Mouse (Mus musculus) midbrain, embryonic 15.5 days (tissue): ENCODE results near the gene Mdk. TPM values are rescaled to one million over a fixed set of nuclear protein-coding genes. Genes with fewer than 3 reads are reported as not detected.

Experiments
- ATAC-seq: fragments of 200-750 bp; cut with Nextera tagmentation; replicated peaks from 2 replicates; pipeline ENCODE4 v1.8.0; 2017; ENCODE audit warnings: moderate TSS enrichment
- H3K27ac ChIP-seq: fragments of 300-500 bp; sonication (generic); 2 replicates; pipeline ENCODE4 v1.5.1; 2015; ENCODE audit warnings: mild to moderate bottlenecking, inconsistent platforms
- H3K27me3 ChIP-seq: fragments of 300-500 bp; sonication (generic); replicated peaks from 2 replicates; pipeline ENCODE4 v1.6.1; 2015; ENCODE audit warnings: inconsistent platforms
- H3K36me3 ChIP-seq: fragments of 300-500 bp; sonication (generic); replicated peaks from 2 replicates; pipeline ENCODE4 v1.6.1; 2015; ENCODE audit warnings: inconsistent platforms
- H3K4me1 ChIP-seq: fragments of 300-500 bp; sonication (generic); 2 replicates; pipeline ENCODE4 v1.6.1; 2015; ENCODE audit warnings: inconsistent platforms
- H3K4me2 ChIP-seq: fragments of 300-500 bp; sonication (generic); 2 replicates; pipeline ENCODE4 v1.6.1; 2015; ENCODE audit warnings: inconsistent platforms, mild to moderate bottlenecking, moderate library complexity
- H3K4me3 ChIP-seq: fragments of 300-500 bp; sonication (generic); 2 replicates; pipeline ENCODE4 v1.5.1; 2015; ENCODE audit warnings: mild to moderate bottlenecking, inconsistent platforms
- H3K9ac ChIP-seq: fragments of 300-500 bp; sonication (generic); 2 replicates; pipeline ENCODE4 v1.6.1; 2015; ENCODE audit warnings: mild to moderate bottlenecking, inconsistent platforms
- H3K9me3 ChIP-seq: fragments of 300-500 bp; sonication (generic); 2 replicates; pipeline ENCODE4 v1.6.1; 2016; ENCODE audit warnings: inconsistent platforms
- WGBS: fragments of 180-500 bp; shearing (Covaris S2); methylation state at CpG from one replicate; pipeline ENCODE4 v1.1.7; 2015; ENCODE audit warnings: mixed read lengths; 5-methylcytosine and 5-hydroxymethylcytosine counted together
- polyA plus RNA-seq: library from polyadenylated mRNA; unstranded; fragments of >200 nt; fragmentation: Nextera tagmentation; extraction: Ambion mirVana; gene quantifications from 2 replicates; pipeline ENCODE4 v1.2.1, GENCODE M21; 2015

The Mdk gene
- polyA plus RNA-seq, 1 experiment from 2014 or later, result 132 TPM

DNA sequence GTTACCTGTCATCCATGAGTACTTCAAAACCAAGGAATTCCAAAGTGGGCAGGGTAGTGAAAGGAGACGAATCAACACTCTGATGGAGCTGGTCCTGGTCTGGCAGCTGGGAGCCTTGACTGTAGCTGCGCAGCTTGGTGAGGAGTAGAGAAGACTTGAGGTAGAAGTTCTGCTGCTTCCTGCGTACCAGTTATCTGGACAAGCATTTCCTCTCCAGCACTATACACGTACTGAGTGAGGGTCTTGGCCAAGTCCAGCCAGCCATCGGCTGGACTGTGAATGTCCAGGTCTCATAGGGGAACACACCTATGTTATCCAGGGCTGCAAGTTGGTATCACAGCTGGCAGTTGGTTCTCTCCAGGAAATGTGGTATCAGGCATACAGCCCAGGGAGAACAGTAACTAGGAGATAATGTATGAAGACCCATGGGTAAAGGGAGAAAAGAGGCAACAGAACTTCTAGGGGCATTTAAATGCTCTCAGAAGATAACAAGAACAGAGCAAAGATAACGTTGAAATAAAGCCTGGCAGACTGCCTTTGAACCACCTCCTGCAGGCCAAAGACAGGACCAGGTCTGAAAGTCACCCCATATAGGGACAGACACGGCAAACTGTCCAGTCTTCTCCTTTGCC lies 15.6 kb downstream of the Mdk start:
- WGBS, result 91% methylated on average over 7 of the region's 7 CpGs
- no peak for ATAC-seq
- H3K4me2 ChIP-seq, result no peak overlapping the region
- H3K27me3 ChIP-seq, result peaks cover 14% of the 10 kb centered on the region
- peaks cover 47% of the 10 kb centered on the region for H3K36me3 ChIP-seq
- peaks cover 6% of the 10 kb centered on the region for H3K4me1 ChIP-seq
- H3K9me3 ChIP-seq, result no peaks in the 10 kb centered on the region
- no peak overlapping the region for H3K27ac ChIP-seq
- H3K9ac ChIP-seq, result no peak overlapping the region
- H3K4me3 ChIP-seq, result no peak overlapping the region

DNA sequence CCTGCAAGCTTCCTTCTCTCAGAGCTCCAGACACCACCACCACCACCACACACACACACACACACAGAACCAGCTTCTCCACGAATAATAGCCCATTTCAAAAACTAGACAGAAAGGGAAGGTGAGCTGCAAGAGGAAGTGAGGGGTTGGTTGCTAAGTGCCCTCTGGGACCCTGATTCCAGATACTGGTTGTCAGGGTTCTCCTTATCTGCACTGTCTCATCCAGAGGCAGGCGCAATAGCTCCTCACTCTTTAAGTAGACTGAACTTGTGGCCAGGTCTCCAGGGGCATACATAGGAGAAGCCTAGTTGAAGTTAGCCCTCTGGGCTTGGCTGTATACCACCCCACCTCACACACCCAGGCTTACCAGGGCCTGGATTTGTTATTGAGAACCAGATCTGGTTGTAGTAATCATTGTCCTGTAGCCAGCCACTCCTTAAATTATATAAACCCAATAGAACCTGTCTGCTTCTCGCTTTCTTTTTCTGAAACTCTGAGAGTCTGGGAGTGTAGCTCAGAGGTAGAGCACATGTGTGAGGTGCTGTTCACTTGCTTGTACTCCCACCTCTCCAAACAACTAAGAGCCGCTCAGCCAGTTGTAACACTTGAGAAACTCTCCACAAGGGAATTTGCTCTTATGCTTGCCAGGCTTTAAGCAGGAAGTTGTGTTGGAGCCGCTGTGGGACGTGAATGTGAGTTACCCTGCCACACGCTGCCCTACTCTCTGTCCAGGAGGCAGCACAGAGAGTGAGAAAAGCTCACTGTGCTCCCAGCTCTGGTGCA lies 18.6 kb downstream of the Mdk start:
- Histone ChIP-seq H3K4me2 (no peak overlapping the region), H3K27ac (no peak overlapping the region), H3K9ac (no peak overlapping the region), H3K36me3 (peaks cover 45% of the 10 kb centered on the region), H3K27me3 (no peaks in the 10 kb centered on the region), H3K9me3 (no peaks in the 10 kb centered on the region), H3K4me3 (no peak overlapping the region), H3K4me1 (no peaks in the 10 kb centered on the region)
- ATAC-seq, result no peak
- WGBS, result 91% methylated on average over 7 of the region's 7 CpGs

DNA sequence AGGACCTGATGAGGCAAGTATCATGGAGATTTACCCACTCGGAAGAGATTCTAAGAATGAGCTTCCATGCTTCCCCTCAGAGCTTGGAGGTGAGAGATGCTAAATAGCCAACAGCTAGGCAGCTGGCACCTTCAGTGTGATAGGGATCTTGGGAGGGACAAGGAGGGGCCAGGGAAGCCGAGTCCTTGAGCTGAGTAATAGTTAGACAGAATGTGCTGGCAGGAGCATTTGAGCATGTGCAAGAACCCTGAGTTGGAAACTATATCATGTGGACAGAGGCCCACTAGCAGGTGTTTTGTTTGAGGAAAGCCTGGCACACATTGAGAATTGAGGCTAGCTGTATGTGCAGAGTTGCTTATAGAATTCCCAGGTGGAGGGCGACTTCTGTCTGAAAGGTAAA lies 19.5 kb downstream of the Mdk start:
- Histone ChIP-seq H3K4me3 (no peak overlapping the region), H3K27ac (no peak overlapping the region), H3K27me3 (no peaks in the 10 kb centered on the region), H3K4me1 (no peaks in the 10 kb centered on the region), H3K9me3 (no peaks in the 10 kb centered on the region), H3K4me2 (no peak overlapping the region), H3K9ac (no peak overlapping the region), H3K36me3 (peaks cover 38% of the 10 kb centered on the region)
- ATAC-seq, result no peak
- 82% methylated on average over 3 of the region's 3 CpGs for WGBS

DNA sequence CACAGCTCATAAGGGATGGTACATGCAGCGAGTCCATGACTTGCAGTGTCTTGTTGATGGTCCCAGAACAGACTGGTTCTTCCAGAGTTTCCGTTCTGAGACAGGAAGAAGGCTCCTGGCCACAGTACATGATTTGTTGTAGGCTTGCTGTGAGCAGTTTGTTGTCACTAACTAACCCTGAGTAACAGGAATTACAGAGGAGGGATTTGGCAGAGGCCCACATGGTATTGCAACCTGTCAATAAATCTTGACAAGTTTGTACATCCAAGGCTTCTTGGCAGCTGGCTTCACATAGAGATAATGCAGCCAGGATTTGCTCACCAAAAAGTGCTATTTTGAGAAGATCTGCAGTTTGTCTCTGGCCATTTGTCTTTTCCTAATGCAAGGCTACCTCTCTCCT lies 26.0 kb downstream of the Mdk start:
- Histone ChIP-seq H3K4me1 (peaks cover 5% of the 10 kb centered on the region; the same call in 1 of the 2 replicates), H3K27ac (no peak overlapping the region), H3K9ac (no peak overlapping the region), H3K9me3 (no peaks in the 10 kb centered on the region), H3K4me2 (no peak overlapping the region), H3K4me3 (no peak overlapping the region), H3K36me3 (peaks cover 5% of the 10 kb centered on the region; the same call in 1 of the 2 replicates), H3K27me3 (no peaks in the 10 kb centered on the region)
- WGBS, result 98% methylated on average over 2 of the region's 2 CpGs
- ATAC-seq, result no peak

DNA sequence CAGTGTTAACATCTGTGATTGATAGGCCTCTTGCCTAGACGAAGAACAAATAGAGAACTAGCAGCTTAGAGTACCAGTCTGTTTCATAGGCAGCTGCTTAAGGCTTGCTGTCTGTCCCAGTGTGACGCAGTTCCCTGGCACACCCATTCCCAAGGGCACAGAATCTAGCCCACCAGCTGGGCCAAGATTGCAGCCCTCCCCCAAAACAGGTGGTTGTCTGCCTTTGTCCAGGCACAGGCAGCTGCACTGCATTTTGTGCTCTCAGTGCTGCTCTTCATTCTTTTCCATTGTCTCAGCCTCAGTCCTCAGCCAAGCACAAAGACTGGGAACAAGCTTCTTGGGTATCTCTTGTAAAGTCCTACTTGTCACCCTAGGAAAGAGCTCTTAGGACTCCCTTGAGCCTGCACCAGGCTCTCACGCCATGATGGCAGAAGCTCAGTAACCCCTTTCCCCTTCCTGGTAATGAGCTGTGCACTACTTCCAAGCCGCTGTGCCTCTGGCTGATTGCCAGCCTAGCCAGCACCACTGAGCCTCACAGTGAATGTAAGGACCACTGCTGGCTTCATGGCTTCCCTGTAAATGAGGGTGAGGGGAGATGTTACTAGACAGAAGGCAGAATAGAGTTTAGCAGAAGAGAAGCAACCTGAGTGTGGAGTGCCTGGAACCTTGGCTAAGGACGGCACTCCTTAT lies 27.3 kb downstream of the Mdk start:
- peak overlapping the region; percentile 43 for H3K27ac ChIP-seq
- H3K4me2 ChIP-seq, result no peak overlapping the region
- H3K27me3 ChIP-seq, result no peaks in the 10 kb centered on the region
- H3K9me3 ChIP-seq, result no peaks in the 10 kb centered on the region
- 0 out of 2 replicates have a peak, but pooled peaks cover 8% of the 10 kb centered on the region for H3K36me3 ChIP-seq
- H3K9ac ChIP-seq, result no peak overlapping the region
- 53% methylated on average over 5 of the region's 5 CpGs for WGBS
- H3K4me1 ChIP-seq, result peaks cover 5% of the 10 kb centered on the region; the same call in 1 of the 2 replicates
- 0 out of 2 replicates have a peak, but pooled peaks have one; percentile 39 for ATAC-seq
- H3K4me3 ChIP-seq, result no peak overlapping the region

DNA sequence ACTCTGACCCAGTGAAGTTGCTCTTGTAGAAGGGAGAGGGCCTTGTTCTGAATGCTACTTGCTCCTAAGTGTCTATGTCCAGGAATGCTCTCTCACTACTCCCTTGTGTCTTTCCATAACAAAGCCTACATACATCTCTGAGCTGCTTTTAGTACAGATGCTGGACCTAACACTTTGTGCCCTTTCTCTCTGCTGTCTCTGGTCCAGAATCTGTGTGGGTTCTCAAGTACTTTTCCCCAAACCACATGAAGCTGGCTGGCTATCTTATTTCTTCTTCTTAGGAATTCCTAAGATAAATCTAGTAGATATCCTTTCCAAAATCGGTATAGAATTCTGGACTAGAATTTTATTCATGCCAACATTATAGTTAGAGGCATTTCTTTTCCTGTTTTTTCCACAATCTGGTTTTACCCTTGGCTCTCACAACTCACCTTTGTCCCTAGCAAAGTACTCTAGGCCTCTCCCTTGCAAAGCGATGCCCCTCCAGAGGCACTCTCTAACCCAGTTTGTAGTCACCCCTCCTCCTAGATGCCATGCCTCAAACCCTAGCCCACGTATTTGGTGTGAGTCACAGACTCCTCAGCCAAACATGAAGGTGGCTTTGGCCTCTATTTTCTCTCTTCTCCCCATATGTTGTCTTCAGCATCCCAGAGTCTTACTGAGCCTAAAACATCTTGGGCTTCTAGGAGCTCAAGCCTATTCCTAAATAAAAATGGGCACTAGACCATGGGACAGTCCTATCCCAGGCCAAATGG lies 28.7 kb downstream of the Mdk start:
- Histone ChIP-seq H3K27ac (no peak overlapping the region), H3K9ac (no peak overlapping the region), H3K4me1 (peaks cover 5% of the 10 kb centered on the region; the same call in 1 of the 2 replicates), H3K4me2 (no peak overlapping the region), H3K9me3 (no peaks in the 10 kb centered on the region), H3K27me3 (no peaks in the 10 kb centered on the region), H3K36me3 (0 out of 2 replicates have a peak, but pooled peaks cover 3% of the 10 kb centered on the region), H3K4me3 (no peak overlapping the region)
- no peak for ATAC-seq
- WGBS, result 95% methylated on average over 3 of the region's 3 CpGs

DNA sequence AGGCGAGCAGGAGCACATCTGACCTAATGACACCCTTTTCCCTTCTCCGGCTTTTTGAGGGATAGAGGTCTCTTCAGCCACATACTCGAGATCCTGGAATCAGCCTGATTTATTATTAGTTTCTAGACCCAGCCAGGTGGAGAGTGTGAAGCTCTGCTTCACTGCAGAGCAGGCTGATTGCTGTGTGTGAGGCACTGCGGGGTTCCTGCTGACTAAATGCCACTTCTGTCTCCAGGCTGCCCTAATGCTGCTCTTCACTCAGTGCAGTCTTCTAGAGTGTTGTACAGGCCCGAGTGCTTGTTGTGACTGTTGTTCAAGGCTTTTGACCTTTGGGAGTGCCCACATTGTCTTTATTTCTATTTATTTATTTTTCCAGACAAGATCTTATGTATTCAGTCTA lies 29.8 kb downstream of the Mdk start:
- no peak overlapping the region for H3K9ac ChIP-seq
- WGBS, result 58% methylated on average over 5 of the region's 5 CpGs

DNA sequence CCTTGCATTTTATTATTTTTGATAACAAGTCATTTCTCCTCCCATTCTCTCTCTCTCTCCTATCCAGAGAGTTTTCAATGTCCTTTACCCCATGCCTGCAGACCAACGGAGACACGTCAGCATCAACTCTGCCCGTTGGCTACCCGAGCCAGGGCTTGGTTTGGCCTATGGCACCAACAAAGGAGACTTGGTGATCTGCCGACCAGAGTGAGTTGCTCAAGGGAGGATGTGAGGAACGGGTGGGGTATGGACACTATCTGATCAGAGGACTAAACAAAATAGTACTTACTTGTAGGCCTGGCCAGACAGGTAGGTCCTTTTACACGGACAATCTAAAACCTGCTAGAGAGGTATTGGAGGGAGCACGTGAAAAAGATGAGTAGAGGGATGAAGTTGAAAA lies 31.7 kb downstream of the Mdk start:
- Histone ChIP-seq H3K4me1 (peaks cover 5% of the 10 kb centered on the region; the same call in 1 of the 2 replicates), H3K9ac (no peak overlapping the region), H3K36me3 (0 out of 2 replicates have a peak, but pooled peaks cover 3% of the 10 kb centered on the region), H3K27ac (no peak overlapping the region), H3K9me3 (no peaks in the 10 kb centered on the region), H3K4me3 (no peak overlapping the region), H3K4me2 (no peak overlapping the region), H3K27me3 (no peaks in the 10 kb centered on the region)
- ATAC-seq, result no peak
- WGBS, result 95% methylated on average over 8 of the region's 8 CpGs

More for the DNA sequence above, 29.8 kb downstream of the Mdk start:
- Histone ChIP-seq H3K4me1 (peaks cover 5% of the 10 kb centered on the region; the same call in 1 of the 2 replicates), H3K4me3 (no peak overlapping the region), H3K27ac (no peak overlapping the region), H3K36me3 (0 out of 2 replicates have a peak, but pooled peaks cover 3% of the 10 kb centered on the region), H3K9me3 (no peaks in the 10 kb centered on the region), H3K4me2 (no peak overlapping the region), H3K27me3 (no peaks in the 10 kb centered on the region)
- no peak for ATAC-seq

DNA sequence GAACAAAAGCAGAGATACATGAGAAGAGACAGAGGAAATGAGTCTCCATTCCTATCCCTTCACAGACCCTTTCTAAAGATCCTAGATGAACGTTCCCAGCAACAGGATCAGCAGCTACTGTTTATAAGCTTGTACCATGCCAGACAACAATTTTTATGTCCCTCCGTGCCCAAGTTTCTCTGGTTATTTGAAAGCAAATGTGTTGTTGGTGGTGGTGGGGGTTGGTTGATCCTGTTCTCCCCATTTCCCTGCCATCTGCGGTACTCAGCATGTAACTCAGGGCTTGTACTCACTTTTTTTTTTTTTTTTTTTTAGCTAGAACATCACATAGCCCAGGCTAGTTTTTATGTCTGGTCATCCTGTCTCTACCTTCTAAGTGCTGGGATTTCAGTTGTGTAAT lies 33.0 kb downstream of the Mdk start:
- no peak overlapping the region for H3K9ac ChIP-seq
- 0 out of 2 replicates have a peak, but pooled peaks cover 3% of the 10 kb centered on the region for H3K36me3 ChIP-seq
- no peaks in the 10 kb centered on the region for H3K9me3 ChIP-seq
- no peak overlapping the region for H3K4me2 ChIP-seq
- 95% methylated on average over 3 of the region's 3 CpGs for WGBS
- no peak overlapping the region for H3K27ac ChIP-seq
- no peak overlapping the region for H3K4me3 ChIP-seq
- no peaks in the 10 kb centered on the region for H3K4me1 ChIP-seq
- no peak for ATAC-seq
- no peaks in the 10 kb centered on the region for H3K27me3 ChIP-seq

DNA sequence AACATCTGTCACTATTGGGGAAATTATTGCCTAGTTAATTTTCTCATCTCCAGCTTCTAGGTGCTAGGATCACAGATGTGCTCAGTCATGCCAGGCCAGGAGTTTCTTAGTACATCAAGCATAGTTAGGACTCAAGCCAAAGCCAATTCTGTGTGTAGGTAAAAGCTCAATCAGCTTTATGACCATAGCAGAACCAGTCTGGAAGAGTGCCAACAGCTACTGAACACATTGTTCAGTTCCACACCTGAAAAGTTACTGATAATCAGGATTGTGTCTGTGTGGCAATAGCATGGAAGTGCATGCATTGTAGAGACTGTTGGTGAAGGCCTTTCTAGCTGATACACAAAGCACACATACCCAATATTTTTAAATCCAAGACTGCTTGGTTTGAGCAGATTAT lies 34.1 kb downstream of the Mdk start:
- H3K9me3 ChIP-seq, result no peaks in the 10 kb centered on the region
- no peak overlapping the region for H3K4me2 ChIP-seq
- H3K27ac ChIP-seq, result no peak overlapping the region
- no peak for ATAC-seq
- H3K4me3 ChIP-seq, result no peak overlapping the region
- H3K9ac ChIP-seq, result no peak overlapping the region
- H3K27me3 ChIP-seq, result no peaks in the 10 kb centered on the region
- H3K36me3 ChIP-seq, result 0 out of 2 replicates have a peak, but pooled peaks cover 3% of the 10 kb centered on the region
- no peaks in the 10 kb centered on the region for H3K4me1 ChIP-seq

DNA sequence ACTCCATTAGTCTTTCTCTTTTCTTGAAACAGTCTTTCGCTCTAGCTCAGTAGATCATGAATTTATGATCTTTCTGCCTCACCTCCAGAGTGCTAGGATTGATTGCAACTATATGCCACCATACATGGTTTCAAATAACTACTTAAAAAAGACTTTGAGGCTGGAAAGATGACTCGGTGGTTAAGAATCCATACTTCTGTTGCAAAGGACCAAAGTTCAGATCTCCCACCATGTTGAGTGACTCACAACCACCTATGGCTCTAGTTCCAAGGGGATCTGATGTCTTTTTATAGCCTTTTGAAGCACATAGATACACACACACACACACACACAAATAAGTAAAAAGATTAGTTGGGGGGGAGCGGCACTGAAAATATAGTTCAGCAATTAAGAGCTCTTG lies 36.7 kb downstream of the Mdk start:
- H3K27ac ChIP-seq, result no peak overlapping the region
- H3K4me1 ChIP-seq, result no peaks in the 10 kb centered on the region
- 0 out of 2 replicates have a peak, but pooled peaks cover under 1% of the 10 kb centered on the region for H3K36me3 ChIP-seq
- H3K27me3 ChIP-seq, result no peaks in the 10 kb centered on the region
- no peak for ATAC-seq
- H3K9me3 ChIP-seq, result no peaks in the 10 kb centered on the region
- H3K4me3 ChIP-seq, result no peak overlapping the region
- no peak overlapping the region for H3K4me2 ChIP-seq
- H3K9ac ChIP-seq, result no peak overlapping the region
- WGBS, result 98% methylated on average over 3 of the region's 3 CpGs

DNA sequence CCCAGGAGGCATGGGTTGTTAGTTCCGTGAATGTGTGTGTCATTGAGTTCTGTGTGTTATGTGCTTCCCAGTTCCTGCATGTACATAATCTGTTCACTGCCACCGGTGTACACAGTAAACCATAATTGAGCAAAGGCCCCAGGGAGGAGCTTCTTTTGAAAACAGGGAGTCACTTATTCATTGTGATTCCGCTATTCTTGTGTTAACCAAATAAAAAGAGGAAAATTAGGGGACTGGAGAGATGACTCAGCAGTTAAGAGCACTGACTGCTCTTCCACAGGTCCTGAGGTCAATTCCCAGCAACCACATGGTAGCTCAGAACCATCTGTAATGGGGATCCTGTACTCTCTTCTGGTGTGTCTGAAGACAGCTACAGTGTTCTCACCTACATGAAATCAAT lies 37.4 kb downstream of the Mdk start:
- Histone ChIP-seq H3K9ac (no peak overlapping the region), H3K4me1 (no peaks in the 10 kb centered on the region), H3K9me3 (no peaks in the 10 kb centered on the region), H3K27ac (no peak overlapping the region), H3K4me3 (no peak overlapping the region), H3K27me3 (no peaks in the 10 kb centered on the region), H3K4me2 (no peak overlapping the region), H3K36me3 (no peaks in the 10 kb centered on the region)
- no peak for ATAC-seq
- WGBS, result 84% methylated on average over 3 of the region's 3 CpGs
